Mouse (Mus musculus): ENCODE measurements around the gene Myo5a.
A peak's percentile ranks its signal among the peaks of the same experiment; 100 is the strongest.
"Not testable (repeated sequence)": the region's sequence is repeated elsewhere in the genome, so short reads cannot be mapped to it uniquely, and the experiment has no call there.

Myo5a gene

DNA sequence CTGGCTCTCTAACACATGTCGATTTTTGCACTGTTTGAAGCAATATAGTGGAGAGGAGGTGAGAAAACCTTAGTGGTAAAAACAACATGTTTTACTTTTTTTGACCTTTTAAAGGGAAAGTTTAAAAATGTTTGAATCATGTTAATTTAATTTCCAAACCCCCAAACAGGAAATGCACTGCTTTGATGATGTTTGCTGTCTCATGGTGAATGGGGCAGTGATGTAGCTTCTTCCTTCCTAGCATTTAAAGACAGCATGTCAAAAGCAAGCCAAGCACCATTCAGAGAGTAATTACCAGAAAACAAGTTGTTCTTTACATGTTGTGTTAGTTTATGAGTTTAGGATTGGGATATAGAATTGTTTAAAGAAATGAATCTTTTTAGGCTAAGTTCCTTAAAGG, 138.4 kb downstream of the Myo5a start:
- no peak for DNase-seq

DNA sequence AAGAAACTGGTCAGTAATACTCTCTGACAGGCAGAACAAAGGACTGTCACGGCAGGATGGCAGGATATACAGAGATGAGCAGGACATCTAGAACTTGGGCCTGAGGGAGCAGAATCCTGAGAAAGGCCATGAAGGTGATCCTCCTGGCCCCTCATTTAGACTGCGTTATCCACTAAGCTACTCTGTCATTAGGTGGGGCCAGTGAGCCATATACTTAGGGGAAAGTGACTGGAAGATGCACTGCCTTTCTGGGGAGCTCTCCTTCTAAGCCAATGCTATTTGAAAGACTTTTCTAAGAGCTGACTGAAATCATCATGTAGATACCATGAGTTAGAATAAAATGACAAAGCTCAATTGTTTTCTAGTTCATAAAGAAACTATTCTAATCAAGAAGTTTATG, 139.5 kb downstream of the Myo5a start:
- no peak for DNase-seq

DNA sequence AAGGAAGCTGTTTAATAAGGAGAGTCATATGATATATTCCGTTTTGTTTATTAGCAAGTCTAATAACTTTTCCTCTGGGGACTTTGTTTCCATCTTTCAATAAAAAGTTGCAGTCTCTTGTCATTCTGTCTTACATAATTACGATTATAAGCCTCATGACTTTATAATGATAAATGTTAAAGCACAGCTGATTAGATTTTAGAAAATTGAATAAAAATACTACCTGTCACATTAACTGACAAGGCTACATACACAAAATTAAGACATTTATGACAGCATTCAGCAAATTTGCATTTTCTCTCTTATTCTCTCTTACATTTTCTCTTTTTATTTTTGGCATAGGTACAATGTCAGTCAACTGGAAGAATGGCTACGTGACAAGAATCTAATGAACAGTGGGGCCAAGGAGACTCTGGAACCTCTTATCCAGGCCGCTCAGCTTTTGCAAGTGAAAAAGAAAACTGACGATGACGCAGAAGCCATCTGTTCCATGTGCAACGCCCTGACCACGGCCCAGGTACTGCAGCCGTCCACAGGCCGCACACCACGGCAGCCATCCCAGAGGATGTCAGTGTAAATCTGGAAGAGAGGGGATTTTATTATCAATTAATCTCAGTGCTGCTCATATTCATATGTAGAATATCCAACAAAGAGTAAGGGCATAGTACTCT, 144.1 kb downstream of the Myo5a start:
- DNase-seq, result no peak

DNA sequence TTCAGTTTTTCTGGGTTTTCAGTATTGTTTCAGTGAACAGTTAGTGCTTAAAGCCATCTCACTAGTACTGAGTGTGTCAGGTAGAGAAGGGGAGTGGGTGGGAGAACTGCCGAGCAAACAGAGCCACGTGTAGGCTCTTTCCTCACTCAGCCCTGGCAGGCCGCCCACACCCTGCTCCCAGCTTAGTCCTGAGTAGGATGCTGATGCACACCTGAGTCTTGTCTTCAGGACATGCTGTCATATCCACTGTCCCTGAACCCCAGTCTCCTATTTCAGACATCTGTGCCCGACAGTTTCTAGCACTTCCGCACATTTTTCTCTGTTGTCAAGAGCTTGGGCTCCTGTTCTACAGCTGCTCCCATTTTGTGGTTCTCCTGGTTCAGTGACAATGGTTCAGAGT, 149.1 kb downstream of the Myo5a start:
- DNase-seq, result peak; percentile 63

DNA sequence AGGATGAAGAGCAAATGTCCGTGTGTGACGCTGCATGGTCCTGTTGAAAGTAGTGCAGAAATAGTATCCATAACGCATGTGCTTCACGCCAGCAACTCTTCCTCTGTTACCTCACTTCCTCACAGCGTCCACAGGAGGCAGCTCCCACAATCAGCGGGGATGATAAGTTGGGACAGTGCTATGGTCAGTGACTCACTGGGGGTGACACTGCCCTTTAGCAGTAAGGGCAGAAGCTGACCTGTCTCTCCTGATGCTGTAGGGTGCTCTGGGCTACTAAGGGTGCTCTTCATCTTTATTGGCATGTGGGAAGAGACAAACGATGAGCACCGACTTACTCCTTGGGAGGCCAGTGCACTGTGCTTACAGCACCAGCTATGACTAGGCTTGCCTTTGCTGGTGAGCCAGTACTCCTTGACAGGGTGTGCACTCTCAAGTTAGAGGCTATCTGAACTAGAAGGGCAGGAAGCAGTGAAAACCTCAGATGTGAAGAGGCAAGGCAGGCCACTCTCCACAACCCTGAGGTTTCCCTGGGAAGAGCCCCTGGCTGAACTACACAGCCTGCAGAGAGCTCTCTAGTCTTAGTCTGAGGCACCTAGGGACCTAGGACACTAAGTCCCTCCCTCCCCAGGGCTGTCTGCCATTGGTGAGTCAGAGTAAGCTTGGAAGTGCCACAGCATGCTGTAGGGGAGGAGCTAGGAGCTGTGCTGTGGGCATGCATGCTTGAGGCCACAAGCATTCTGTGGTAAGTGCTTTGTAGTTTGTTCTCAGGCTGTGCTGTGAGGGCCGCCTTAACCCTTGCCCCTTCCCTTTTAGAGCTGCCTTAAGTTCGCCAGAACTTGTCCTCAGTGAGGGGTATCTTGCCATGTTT, 150.8 kb downstream of the Myo5a start:
- DNase-seq, result no peak

DNA sequence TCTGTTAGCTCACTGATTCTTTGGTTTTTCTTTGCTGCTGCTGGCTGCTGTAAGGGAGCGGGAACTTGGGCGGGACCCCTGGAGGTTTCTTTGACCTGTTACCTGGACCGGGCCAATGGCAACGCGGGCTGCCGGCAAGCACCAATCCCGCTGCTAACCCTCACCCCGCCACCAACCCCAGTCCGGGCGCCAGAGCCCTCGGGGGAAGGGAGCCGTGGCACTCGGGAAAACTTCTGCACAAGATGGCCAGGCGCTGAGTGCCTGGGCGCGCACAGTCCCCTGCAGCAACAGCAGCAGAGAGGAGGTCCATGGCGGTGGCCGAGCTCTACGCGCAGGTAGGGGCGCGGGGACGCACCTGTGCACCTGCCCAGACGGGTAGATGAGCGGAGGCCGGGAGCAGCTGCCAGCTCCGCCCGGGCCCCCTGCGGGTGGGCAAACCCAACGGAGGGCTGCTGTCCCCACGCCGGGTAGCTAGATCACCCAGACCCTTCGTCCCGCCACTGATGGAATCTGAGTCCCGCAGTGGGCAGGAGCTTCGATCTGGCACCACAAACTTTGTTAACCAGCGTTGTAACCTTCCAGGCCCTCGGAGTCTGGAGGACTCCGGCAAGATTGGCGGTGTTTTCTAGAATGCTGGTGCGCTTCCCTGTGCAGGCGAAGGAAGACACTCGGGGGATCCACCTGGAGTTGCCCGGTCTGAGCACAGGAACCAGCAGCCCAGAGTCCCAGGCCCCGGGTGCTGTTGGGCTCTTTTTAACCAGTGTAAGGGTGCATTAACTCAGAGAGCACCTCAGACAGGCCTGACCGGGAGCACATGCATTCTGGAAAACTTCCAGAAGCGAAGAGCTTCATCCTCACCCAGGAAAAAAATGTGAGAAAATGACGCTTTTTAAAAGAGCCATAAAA, 161.3 kb downstream of the Myo5a start, which contains the start of gene Myo5c:
Myo5c (plus strand) TSS at position 180 of the 906 bp plus-strand sequence.
- no peak for DNase-seq

DNA sequence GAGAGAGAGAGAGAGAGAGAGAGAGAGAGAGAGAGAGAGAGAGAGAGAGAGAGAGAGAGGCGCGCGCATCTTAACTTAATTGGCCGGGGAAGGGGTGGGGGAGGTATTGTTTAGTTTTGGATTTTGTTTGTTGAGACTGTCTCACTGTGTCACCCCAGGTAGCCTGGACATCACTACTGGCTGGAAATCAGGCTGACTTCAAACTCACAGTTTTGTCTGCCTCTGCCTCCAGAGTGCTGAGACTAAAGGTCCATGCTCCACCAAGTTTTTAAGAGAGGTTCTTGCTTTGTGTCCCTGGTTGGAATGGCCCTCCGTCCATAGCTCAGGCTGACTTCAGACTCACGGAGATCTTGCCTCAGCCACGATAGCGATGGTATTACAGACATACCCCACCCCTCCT, 162.0 kb downstream of the Myo5a start:
- DNase-seq, result no peak

DNA sequence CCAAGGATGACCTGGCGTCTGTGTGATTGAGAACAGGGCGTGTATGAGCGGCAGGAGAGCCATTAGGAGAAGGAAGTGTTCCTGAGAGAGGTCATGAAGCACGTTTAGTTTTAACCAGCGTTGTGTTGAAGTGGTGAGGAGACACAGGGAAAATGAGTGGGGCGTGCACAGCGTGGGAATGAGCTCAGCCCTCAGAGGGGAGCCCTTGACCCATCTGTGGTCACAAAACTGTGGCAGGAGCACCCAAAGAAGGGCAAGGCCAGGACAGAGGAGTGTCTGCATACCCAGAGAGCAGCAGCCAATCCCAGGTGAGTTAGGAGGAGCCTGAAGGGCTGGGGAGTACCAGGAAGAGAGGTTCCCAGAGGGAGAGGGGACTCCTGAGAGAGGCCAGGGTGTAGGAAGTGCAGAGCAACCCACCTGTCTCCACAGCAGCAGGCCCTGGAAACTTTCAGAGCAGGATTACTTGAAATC, 163.5 kb downstream of the Myo5a start:
- no peak for DNase-seq

DNA sequence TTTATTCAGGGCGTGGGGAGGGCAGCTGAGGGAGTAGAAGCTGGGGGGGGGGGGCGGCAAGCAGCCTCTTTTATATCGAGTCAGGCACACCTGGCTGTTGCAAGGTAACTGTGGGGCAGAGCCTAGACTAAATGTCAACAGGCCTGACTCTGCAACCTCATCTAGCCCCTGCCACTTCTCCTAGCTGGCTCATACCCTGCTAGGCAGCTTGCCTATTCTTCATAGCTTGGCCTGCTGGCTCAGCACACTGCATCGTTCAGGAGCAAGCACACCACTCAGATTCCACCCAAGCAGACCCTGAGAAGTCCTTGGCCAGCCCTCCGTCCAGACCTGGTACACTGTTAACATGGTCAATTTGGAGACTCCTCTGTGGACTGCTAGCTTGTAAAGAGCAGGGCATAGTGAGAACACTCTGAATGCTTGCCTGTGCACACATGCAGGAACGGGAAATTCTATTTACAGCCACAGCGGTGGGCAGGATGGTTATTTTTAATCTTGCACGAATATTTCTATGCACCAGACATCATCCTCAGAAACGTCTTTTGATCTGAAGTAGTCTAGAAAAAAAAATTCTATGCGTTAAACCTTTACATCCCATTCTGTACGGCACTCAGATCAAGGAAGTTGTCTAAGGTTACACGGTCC, 164.3 kb downstream of the Myo5a start:
- DNase-seq, result peak; percentile 42

DNA sequence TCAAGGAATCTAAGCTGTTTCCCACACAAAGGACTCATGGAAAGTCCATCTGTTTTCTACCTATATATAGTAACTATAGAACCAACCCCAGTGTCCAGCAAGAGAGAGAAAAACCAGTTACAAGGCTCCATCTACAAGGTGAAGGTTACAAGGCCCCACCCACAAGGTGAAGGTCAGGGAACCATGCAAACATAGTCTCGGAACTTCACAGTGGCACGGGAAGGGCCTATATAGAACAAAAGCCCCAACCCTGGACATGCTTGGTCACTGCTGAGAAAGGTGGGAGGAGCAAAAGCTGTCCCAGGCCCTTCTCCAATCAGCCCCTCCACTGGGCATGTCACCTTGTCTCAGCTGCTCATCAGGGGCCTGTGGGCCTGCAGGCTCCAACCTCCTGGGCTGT, 164.9 kb downstream of the Myo5a start:
- no peak for DNase-seq

DNA sequence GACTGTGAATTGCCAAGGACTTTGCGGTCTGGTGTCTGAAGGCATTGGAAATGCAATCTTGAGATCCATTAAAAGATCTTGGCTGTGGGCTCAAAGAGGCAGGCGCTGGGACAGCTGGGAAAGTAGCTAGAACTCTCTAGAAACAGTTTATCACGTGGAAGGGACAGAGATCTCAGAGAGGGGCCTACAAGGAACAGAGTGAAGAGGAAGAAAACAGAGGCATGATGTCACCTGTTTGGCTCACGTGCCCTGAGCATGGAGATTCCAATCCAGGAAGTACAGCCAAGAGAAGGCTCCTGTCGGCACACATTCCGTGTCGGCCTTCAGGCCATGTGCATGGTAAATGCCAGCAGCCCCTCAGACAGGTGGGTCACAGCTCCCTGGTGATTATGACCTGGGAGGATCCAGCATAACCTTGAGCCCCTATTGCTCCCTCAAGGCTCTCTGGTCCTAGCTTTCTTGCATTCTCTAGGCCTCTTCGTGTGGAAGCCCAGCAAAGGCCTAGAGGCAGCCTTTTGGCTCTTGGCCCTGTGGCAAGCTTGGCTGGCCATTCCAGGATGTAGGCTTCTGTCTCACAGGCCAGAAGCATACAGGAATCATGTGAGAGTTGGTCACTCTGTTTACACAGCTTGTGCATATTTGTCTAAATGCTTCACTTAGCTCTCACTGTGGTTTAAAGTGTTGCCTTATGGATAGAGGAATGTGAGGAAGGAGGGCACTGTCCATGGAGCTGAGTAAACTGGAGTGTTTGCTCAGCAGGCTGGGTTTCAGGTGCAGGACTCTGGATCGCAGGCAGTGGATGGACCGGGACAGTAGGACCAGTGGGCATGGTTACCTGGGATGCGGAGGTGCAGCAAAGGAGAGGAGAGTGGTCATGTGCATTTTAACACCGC, 165.8 kb downstream of the Myo5a start:
- DNase-seq, result no peak

DNA sequence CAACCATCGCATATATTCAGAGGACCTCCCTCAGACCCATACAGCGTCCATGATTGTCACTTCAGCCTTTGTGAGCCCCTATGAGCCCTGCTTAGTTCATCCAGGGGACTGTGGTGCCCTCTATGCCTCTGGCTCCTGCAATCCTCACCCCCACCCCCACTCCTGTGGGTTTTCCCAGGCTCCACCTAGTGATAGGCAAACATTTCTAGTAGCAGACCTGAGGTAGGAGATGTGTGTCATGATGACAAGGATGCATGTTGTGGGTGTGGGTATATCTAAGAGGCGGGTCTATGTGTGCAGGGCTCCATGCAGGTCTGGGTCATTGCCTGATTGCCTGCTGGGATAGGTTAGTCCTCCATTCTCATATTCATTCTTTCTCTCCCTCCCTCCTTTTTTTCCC, 167.4 kb downstream of the Myo5a start:
- DNase-seq, result no peak

DNA sequence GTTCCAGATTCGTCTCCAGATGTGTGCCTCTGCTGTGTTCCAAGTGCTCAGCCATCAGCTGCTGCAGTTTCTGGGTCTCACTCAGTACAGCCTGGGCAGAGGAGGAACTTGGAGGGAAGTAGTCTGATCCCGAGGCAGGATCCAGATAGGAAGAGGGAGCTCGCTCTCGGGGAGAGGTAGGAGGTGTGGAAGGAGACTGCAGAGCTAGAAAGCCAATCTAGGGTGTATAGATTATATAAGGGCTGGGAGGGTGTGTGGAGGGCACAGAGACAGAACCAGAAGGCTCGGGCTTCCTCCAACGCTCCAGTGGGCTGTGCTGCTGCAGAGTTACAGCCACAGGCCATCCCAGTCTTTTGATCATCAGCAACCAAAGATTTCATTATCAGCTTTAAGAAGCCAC, 172.2 kb downstream of the Myo5a start:
- DNase-seq, result peak; percentile 59

DNA sequence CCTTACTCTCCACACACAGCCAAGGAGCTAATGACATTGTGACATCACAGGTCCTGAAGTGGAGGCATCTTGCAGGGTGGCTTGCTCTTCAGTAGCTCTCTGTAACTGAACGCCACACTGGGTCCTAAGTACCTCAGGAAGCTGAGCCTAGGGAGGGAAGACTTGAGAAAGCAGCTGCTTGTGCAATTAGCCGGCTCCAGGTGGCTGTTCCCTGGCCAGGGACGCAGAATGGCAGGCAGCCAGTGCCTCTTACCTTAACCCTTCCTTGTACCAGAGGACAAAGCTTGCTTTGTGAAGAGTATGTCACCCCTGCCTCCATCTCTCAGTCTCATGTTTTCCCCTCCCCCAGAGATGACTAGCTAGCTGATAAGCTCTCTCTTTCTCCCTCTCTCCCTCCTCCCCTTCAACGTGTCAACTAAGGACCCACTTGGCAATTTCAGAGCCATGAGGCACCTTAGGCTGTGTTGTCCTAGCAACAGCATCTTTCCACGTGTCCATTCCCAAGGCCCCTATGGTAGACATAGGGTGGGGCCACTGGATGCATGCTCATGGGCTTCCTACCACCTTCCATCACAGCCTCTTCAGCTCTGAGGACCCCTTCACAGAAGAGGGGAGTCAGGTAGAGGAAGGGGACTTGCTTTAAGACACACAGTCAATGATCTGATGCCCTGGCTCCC, 173.1 kb downstream of the Myo5a start:
- DNase-seq, result peak; percentile 51

DNA sequence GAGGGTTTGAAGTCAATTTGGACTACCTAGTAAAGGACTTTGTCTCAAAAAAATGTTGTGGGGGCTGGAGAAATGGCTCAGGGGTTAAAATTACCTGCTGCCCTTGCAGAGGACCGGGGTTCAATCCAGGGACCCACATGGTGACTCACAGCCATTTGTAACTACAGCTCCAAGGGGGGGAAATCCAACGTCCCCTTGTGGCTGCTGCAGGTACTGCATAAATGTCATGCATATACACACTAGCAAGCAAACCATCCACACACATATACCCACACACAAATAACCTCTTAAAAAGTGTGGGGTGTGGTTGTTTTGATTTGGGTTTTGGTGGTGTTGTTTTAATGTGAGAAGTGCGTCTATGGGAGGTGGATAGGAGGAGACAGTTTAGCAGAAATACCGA, 173.7 kb downstream of the Myo5a start:
- no peak for DNase-seq

DNA sequence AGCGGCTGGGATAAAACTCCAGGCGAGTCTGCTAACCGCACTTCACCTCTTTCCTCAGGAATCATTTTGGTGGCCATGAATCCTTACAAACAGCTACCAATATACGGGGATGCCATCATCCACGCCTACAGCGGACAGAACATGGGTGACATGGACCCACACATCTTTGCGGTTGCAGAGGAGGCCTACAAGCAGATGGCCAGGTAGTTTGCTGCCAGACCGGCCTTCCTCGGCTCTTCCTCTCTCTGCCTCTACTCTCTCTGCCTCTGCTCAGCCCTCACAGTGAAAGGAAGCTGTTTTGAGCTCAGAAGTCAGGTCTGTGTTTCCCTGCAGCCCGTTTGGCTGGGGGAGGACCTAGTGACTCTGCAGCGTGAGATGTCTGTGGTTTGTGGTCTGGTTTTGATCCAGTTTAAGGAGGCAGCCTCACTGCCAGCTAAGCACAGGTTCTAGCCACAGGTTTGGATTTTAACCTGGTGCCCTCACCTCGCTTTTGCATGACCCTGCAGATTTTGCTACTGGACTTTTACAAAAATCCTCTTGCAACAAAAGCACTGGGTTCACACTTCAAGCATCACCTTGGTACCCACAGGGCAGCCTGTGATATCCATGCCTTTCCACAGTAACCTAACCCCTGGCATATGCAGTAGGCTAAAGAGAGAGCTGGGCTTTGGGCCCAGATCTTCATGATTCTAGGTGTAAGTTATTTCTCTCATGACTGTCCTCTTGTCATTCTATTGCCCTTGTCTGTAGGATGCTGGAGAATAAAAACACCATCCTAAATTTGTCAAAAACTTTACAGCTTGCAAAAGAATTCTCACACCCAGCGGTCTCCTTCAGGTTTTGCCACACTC, 175.5 kb downstream of the Myo5a start:
- DNase-seq, result peak; percentile 26

DNA sequence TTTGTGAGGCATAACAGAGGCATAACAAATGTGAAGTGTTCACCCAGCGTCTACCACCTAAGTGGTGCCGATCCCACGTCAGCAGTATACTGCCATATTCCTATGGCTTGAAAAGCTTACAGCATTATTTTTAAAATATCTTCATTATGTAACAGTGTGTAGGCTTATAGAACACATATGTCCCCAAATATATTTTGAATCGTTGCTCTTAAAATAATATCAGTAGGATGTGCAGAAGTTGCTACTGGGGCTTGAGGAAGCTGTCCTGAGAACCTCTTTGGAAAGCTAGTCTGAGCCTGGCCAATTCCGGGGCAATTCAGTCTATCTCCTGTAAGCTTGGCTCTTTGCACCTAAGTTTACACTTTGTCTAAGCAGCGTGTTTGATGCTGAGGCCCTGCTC, 177.1 kb downstream of the Myo5a start:
- no peak for DNase-seq

DNA sequence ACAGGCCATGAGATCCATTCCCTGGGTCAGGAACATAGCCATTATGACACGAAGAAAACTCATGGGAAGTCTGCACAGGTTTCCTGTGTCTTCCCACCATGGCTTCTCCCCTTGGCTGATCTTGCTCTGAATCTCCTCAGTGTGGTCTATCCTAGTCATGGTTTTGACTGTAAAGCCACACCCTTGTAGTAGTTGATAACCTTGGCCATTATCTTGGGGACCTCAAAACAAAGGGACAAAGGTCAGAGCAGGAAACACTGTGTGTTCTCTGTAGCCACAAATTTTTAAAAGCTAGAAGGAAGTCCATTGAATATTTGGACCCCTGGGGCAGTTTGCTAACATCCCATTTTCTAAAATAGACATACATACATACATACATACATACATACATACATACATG, 177.5 kb downstream of the Myo5a start:
- DNase-seq, result no peak

DNA sequence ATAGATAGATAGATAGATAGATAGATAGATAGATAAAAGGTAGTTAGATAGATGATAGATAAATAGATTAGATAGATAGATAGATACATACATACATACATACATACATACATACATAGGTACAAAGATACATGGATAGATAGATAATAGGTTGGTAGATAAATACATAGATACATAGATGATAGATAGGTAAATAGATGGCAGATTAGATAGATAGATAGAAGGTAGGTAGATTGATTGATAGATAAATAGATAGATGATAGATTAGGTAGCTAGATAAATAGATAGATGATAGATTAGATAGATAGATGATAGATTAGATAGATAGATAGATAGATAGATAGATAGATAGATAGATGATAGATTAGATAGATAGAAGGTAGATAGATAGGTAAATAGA, 178.1 kb downstream of the Myo5a start:
- DNase-seq, result no peak

DNA sequence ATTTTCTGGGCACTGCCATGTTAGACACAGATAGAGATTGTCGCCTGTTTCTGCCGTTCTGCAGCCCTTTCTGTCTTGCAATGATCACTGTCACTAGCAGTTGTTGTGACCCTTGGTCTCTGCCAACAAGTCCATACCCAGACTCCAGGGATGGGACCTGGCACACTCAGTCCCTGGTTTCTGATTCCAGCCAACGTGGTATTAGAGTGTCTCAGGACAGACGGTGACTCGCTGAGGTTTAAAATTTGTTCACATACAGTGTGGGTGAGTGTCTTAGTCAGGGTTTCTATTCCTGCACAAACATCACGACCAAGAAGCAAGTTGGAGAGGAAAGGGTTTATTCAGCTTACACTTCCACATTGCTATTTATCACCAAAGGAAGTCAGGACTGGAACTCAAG, 182.3 kb downstream of the Myo5a start:
- DNase-seq, result not testable (repeated sequence)
